Mouse (Mus musculus): ENCODE data around the gene Patz1. TPM values are rescaled to one million over a fixed set of nuclear protein-coding genes. Genes with fewer than 3 reads are reported as not detected.

Gene Patz1
- 10 to 100 TPM; 15.5 to 19.6 (median 16.0) TPM for polyA plus RNA-seq (2017; shearing (Covaris generic))

GRCm38 (mm10) chr11:3288521-3289301, at the start of gene Patz1:
TSS of gene Patz1 (plus strand) at chr11:3288874.
- peak; percentile 9 for ATAC-seq

- ATAC-seq, result no peak
These were observed 46.3 kb upstream of the Patz1 start for GRCm38 (mm10) chr11:3242395-3242794.

GRCm38 (mm10) chr11:3243771-3244170, 44.9 kb upstream of the Patz1 start:
- ATAC-seq, result no peak

GRCm38 (mm10) chr11:3247387-3247786, 41.3 kb upstream of the Patz1 start:
- no peak for ATAC-seq

- no peak for ATAC-seq
These were observed 29.1 kb upstream of the Patz1 start for GRCm38 (mm10) chr11:3259537-3259936.

- ATAC-seq, result peak; percentile 1
These were observed 23.2 kb upstream of the Patz1 start for GRCm38 (mm10) chr11:3265291-3266078.

GRCm38 (mm10) chr11:3266079-3266685, 22.5 kb upstream of the Patz1 start, which contains the start of gene Drg1:
TSS of gene Drg1 (minus strand) at chr11:3266415.
- peak; percentile 98 for ATAC-seq

GRCm38 (mm10) chr11:3267133-3267532, 21.5 kb upstream of the Patz1 start:
- ATAC-seq, result no peak

- no peak for ATAC-seq
These were observed 19.4 kb upstream of the Patz1 start for GRCm38 (mm10) chr11:3269241-3269640.

- ATAC-seq, result no peak
These were observed 10.3 kb upstream of the Patz1 start for GRCm38 (mm10) chr11:3278351-3278750.

- ATAC-seq, result no peak
These were observed 8.9 kb upstream of the Patz1 start for GRCm38 (mm10) chr11:3279729-3280128.

GRCm38 (mm10) chr11:3282887-3283286, 5.8 kb upstream of the Patz1 start:
- ATAC-seq, result no peak

GRCm38 (mm10) chr11:3283645-3284044, 5.0 kb upstream of the Patz1 start:
- ATAC-seq, result no peak

GRCm38 (mm10) chr11:3285940-3286339, 2.7 kb upstream of the Patz1 start:
- ATAC-seq, result no peak

GRCm38 (mm10) chr11:3287131-3287530, 1.5 kb upstream of the Patz1 start:
- ATAC-seq, result no peak

GRCm38 (mm10) chr11:3287921-3288320, 753 bp upstream of the Patz1 start:
- no peak for ATAC-seq

- ATAC-seq, result peak; percentile 52
These were observed 678 bp downstream of the Patz1 start for GRCm38 (mm10) chr11:3289302-3289802.

GRCm38 (mm10) chr11:3289803-3290639, 1.3 kb downstream of the Patz1 start:
- ATAC-seq, result peak; percentile 52

- no peak for ATAC-seq
These were observed 2.1 kb downstream of the Patz1 start for GRCm38 (mm10) chr11:3290640-3291310.

- ATAC-seq, result no peak
These were observed 2.8 kb downstream of the Patz1 start for GRCm38 (mm10) chr11:3291311-3292061.

- ATAC-seq, result no peak
These were observed 3.4 kb downstream of the Patz1 start for GRCm38 (mm10) chr11:3292062-3292421.
